Mouse (Mus musculus) limb, embryonic 13.5 days (tissue): ENCODE measurements around the gene Brsk2. TPM values are rescaled to one million over a fixed set of nuclear protein-coding genes. Genes with fewer than 3 reads are reported as not detected.
A peak's percentile ranks its signal among the peaks of the same experiment; 100 is the strongest.

Source experiments
- ATAC-seq: fragments of 200-750 bp; cut with Nextera tagmentation; 2 replicates; pipeline ENCODE4 v1.8.0; 2017; ENCODE audit warnings: low read depth, moderate number of reproducible peaks, moderate TSS enrichment; ENCODE audit not compliant: low FRiP score
- H3K27ac ChIP-seq: fragments of 300-500 bp; sonication (generic); 2 replicates; pipeline ENCODE4 v1.5.1; 2015; ENCODE audit warnings: inconsistent platforms, mild to moderate bottlenecking, moderate library complexity
- H3K27me3 ChIP-seq: fragments of 300-500 bp; sonication (generic); 2 replicates; pipeline ENCODE4 v1.6.1; 2015; ENCODE audit warnings: mild to moderate bottlenecking, inconsistent platforms
- H3K36me3 ChIP-seq: fragments of 300-500 bp; sonication (generic); 2 replicates; pipeline ENCODE4 v1.6.1; 2015; ENCODE audit warnings: inconsistent platforms, mild to moderate bottlenecking, moderate library complexity
- H3K4me1 ChIP-seq: fragments of 300-500 bp; sonication (generic); 2 replicates; pipeline ENCODE4 v1.6.1; 2015; ENCODE audit warnings: inconsistent platforms
- H3K4me2 ChIP-seq: fragments of 300-500 bp; sonication (generic); replicated peaks from 2 replicates; pipeline ENCODE4 v1.6.1; 2015; ENCODE audit warnings: inconsistent platforms, mild to moderate bottlenecking, moderate library complexity
- H3K4me3 ChIP-seq: fragments of 300-500 bp; sonication (generic); 2 replicates; pipeline ENCODE4 v1.5.1; 2015; ENCODE audit warnings: moderate library complexity, mild to moderate bottlenecking, inconsistent platforms
- H3K9ac ChIP-seq: fragments of 300-500 bp; sonication (generic); 2 replicates; pipeline ENCODE4 v1.6.1; 2015; ENCODE audit warnings: mild to moderate bottlenecking, inconsistent platforms
- H3K9me3 ChIP-seq: fragments of 300-500 bp; sonication (generic); 2 replicates; pipeline ENCODE4 v1.6.1; 2016; ENCODE audit warnings: inconsistent platforms
- WGBS: fragments of 180-500 bp; shearing (Covaris S2); methylation state at CpG from one replicate; pipeline ENCODE4 v1.1.7; 2015; 5-methylcytosine and 5-hydroxymethylcytosine counted together
- polyA plus RNA-seq: library from polyadenylated mRNA; unstranded; fragments of >200 nt; fragmentation: Nextera tagmentation; extraction: Ambion mirVana; gene quantifications from 2 replicates; pipeline ENCODE4 v1.2.1, GENCODE M21; 2015

Gene Brsk2
- polyA plus RNA-seq, 1 experiment from 2014 or later, result 0.95 TPM

- Histone ChIP-seq H3K9me3 (no peaks in the 10 kb centered on the region), H3K4me2 (no peak overlapping the region), H3K27ac (no peak overlapping the region), H3K27me3 (peaks cover 46% of the 10 kb centered on the region), H3K4me1 (no peaks in the 10 kb centered on the region), H3K36me3 (no peaks in the 10 kb centered on the region), H3K4me3 (no peak overlapping the region), H3K9ac (no peak overlapping the region)
- WGBS, result 73% methylated on average over 5 of the region's 5 CpGs
- no peak for ATAC-seq
These were observed 6.1 kb upstream of the Brsk2 start for GRCm38 (mm10) chr7:141943444-141943843.

GRCm38 (mm10) chr7:141945927-141946326, 3.6 kb upstream of the Brsk2 start:
- Histone ChIP-seq H3K36me3 (no peaks in the 10 kb centered on the region), H3K27ac (no peak overlapping the region), H3K4me3 (no peak overlapping the region), H3K4me2 (no peak overlapping the region), H3K4me1 (peaks cover 13% of the 10 kb centered on the region), H3K27me3 (peaks cover 65% of the 10 kb centered on the region), H3K9ac (no peak overlapping the region), H3K9me3 (no peaks in the 10 kb centered on the region)
- 36% methylated on average over 7 of the region's 7 CpGs for WGBS
- ATAC-seq, result no peak

GRCm38 (mm10) chr7:141947512-141947911, 2.0 kb upstream of the Brsk2 start:
- no peak overlapping the region for H3K9ac ChIP-seq
- no peak for ATAC-seq
- H3K27me3 ChIP-seq, result peaks cover 80% of the 10 kb centered on the region

GRCm38 (mm10) chr7:141948045-141948444, 1.5 kb upstream of the Brsk2 start:
- H3K4me2 ChIP-seq, result no peak overlapping the region
- no peaks in the 10 kb centered on the region for H3K36me3 ChIP-seq
- peaks cover 13% of the 10 kb centered on the region for H3K4me1 ChIP-seq
- H3K27ac ChIP-seq, result no peak overlapping the region
- H3K4me3 ChIP-seq, result no peak overlapping the region
- ATAC-seq, result no peak
- H3K9ac ChIP-seq, result no peak overlapping the region
- peaks cover 9% of the 10 kb centered on the region for H3K9me3 ChIP-seq
- peaks cover 86% of the 10 kb centered on the region for H3K27me3 ChIP-seq
- WGBS, result 93% methylated on average over 1 of the region's 1 CpGs

More at GRCm38 (mm10) chr7:141947512-141947911, 2.0 kb upstream of the Brsk2 start:
- no peak overlapping the region for H3K27ac ChIP-seq
- H3K9me3 ChIP-seq, result peaks cover 8% of the 10 kb centered on the region
- no peak overlapping the region for H3K4me2 ChIP-seq
- no peaks in the 10 kb centered on the region for H3K36me3 ChIP-seq
- peaks cover 13% of the 10 kb centered on the region for H3K4me1 ChIP-seq
- H3K4me3 ChIP-seq, result no peak overlapping the region

- Histone ChIP-seq H3K9me3 (peaks cover 9% of the 10 kb centered on the region), H3K4me1 (peaks cover 13% of the 10 kb centered on the region), H3K36me3 (no peaks in the 10 kb centered on the region), H3K27ac (no peak overlapping the region), H3K27me3 (peaks cover 95% of the 10 kb centered on the region), H3K4me2 (peak overlapping the region; percentile 91), H3K4me3 (peak overlapping the region; percentile 50), H3K9ac (peak overlapping the region; percentile 58)
- 3% methylated on average over 8 of the region's 54 CpGs for WGBS
- peak; percentile 38 for ATAC-seq
These were observed 200 bp downstream of the Brsk2 start for GRCm38 (mm10) chr7:141949799-141950103.

GRCm38 (mm10) chr7:141950104-141951013, 808 bp downstream of the Brsk2 start:
- Histone ChIP-seq H3K27me3 (peaks cover 94% of the 10 kb centered on the region), H3K4me3 (peak overlapping the region; percentile 50), H3K36me3 (no peaks in the 10 kb centered on the region), H3K27ac (no peak overlapping the region), H3K4me1 (peaks cover 13% of the 10 kb centered on the region), H3K9me3 (peaks cover 9% of the 10 kb centered on the region), H3K9ac (peak overlapping the region; percentile 58), H3K4me2 (peak overlapping the region; percentile 91)
- ATAC-seq, result peak; percentile 6; the same call in 1 of the 2 replicates
- 1% methylated on average over 62 of the region's 84 CpGs for WGBS

GRCm38 (mm10) chr7:141951821-141952220, 2.3 kb downstream of the Brsk2 start:
- Histone ChIP-seq H3K9me3 (peaks cover 9% of the 10 kb centered on the region), H3K4me3 (no peak overlapping the region), H3K27me3 (peaks cover 81% of the 10 kb centered on the region), H3K36me3 (no peaks in the 10 kb centered on the region), H3K9ac (no peak overlapping the region), H3K4me1 (peaks cover 13% of the 10 kb centered on the region), H3K27ac (no peak overlapping the region), H3K4me2 (no peak overlapping the region)
- ATAC-seq, result no peak
- 86% methylated on average over 4 of the region's 4 CpGs for WGBS

- no peak overlapping the region for H3K27ac ChIP-seq
- peaks cover 13% of the 10 kb centered on the region for H3K4me1 ChIP-seq
- H3K4me2 ChIP-seq, result no peak overlapping the region
- ATAC-seq, result no peak
- peaks cover 70% of the 10 kb centered on the region for H3K27me3 ChIP-seq
- H3K4me3 ChIP-seq, result no peak overlapping the region
- H3K36me3 ChIP-seq, result no peaks in the 10 kb centered on the region
- WGBS, result 70% methylated on average over 4 of the region's 4 CpGs
- H3K9me3 ChIP-seq, result peaks cover 9% of the 10 kb centered on the region
- H3K9ac ChIP-seq, result no peak overlapping the region
These were observed 3.4 kb downstream of the Brsk2 start for GRCm38 (mm10) chr7:141952920-141953319.

GRCm38 (mm10) chr7:141953616-141954015, 4.1 kb downstream of the Brsk2 start:
- Histone ChIP-seq H3K36me3 (no peaks in the 10 kb centered on the region), H3K4me1 (peaks cover 13% of the 10 kb centered on the region), H3K4me2 (no peak overlapping the region), H3K9ac (no peak overlapping the region), H3K9me3 (peaks cover 9% of the 10 kb centered on the region), H3K27me3 (peaks cover 63% of the 10 kb centered on the region), H3K27ac (no peak overlapping the region), H3K4me3 (no peak overlapping the region)
- 83% methylated on average over 6 of the region's 6 CpGs for WGBS
- ATAC-seq, result no peak

- H3K4me1 ChIP-seq, result no peaks in the 10 kb centered on the region
- H3K4me3 ChIP-seq, result no peak overlapping the region
- H3K36me3 ChIP-seq, result no peaks in the 10 kb centered on the region
- no peak for ATAC-seq
- no peak overlapping the region for H3K27ac ChIP-seq
- no peak overlapping the region for H3K4me2 ChIP-seq
- H3K9ac ChIP-seq, result no peak overlapping the region
- H3K9me3 ChIP-seq, result peaks cover 9% of the 10 kb centered on the region
- WGBS, result 64% methylated on average over 5 of the region's 5 CpGs
- peaks cover 44% of the 10 kb centered on the region for H3K27me3 ChIP-seq
These were observed 6.1 kb downstream of the Brsk2 start for GRCm38 (mm10) chr7:141955565-141956173.

GRCm38 (mm10) chr7:141956174-141956566, 6.6 kb downstream of the Brsk2 start:
- WGBS, result 81% methylated on average over 8 of the region's 8 CpGs
- peaks cover 9% of the 10 kb centered on the region for H3K9me3 ChIP-seq
- no peak overlapping the region for H3K4me2 ChIP-seq
- no peak for ATAC-seq
- H3K36me3 ChIP-seq, result no peaks in the 10 kb centered on the region
- no peak overlapping the region for H3K27ac ChIP-seq
- no peaks in the 10 kb centered on the region for H3K4me1 ChIP-seq
- H3K9ac ChIP-seq, result no peak overlapping the region
- peaks cover 39% of the 10 kb centered on the region for H3K27me3 ChIP-seq
- no peak overlapping the region for H3K4me3 ChIP-seq

- no peaks in the 10 kb centered on the region for H3K4me1 ChIP-seq
- no peaks in the 10 kb centered on the region; the same call in 1 of the 2 replicates for H3K9me3 ChIP-seq
- peaks cover 25% of the 10 kb centered on the region for H3K27me3 ChIP-seq
- H3K4me2 ChIP-seq, result no peak overlapping the region
- no peak for ATAC-seq
- H3K27ac ChIP-seq, result no peak overlapping the region
- H3K9ac ChIP-seq, result no peak overlapping the region
- WGBS, result 86% methylated on average over 4 of the region's 4 CpGs
- no peaks in the 10 kb centered on the region for H3K36me3 ChIP-seq
- no peak overlapping the region for H3K4me3 ChIP-seq
These were observed 8.0 kb downstream of the Brsk2 start for GRCm38 (mm10) chr7:141957524-141958051.
